Mouse (Mus musculus) limb, embryonic 11.5 days (tissue): Measurements from ENCODE around the gene Agpat3. TPM values are rescaled to one million over a fixed set of nuclear protein-coding genes. Genes with fewer than 3 reads are reported as not detected.

Experiments
- ATAC-seq: fragments of 200-750 bp; cut with Nextera tagmentation; 2 replicates; pipeline ENCODE4 v1.8.0; 2017; ENCODE audit warnings: low read depth; ENCODE audit not compliant: insufficient number of reproducible peaks, low FRiP score, low TSS enrichment
- DNase-seq: peaks from one replicate; pipeline ENCODE4 v3.0.0-alpha.2; 2015; ENCODE audit warnings: low spot score
- H3K27ac ChIP-seq: fragments of 300-500 bp; sonication (generic); replicated peaks from 2 replicates; pipeline ENCODE4 v1.5.1; 2014; ENCODE audit warnings: low read depth, mild to moderate bottlenecking, low read length
- H3K27me3 ChIP-seq: fragments of 300-500 bp; sonication (generic); 2 replicates; pipeline ENCODE4 v1.6.1; 2014; ENCODE audit warnings: mild to moderate bottlenecking, low read length, mixed read lengths; ENCODE audit not compliant: control insufficient read depth, insufficient read depth
- H3K36me3 ChIP-seq: fragments of 300-500 bp; sonication (generic); 2 replicates; pipeline ENCODE4 v1.6.1; 2014; ENCODE audit warnings: mild to moderate bottlenecking, low read length, moderate library complexity, mixed read lengths; ENCODE audit not compliant: control insufficient read depth, insufficient read depth
- H3K4me1 ChIP-seq: fragments of 300-500 bp; sonication (generic); 2 replicates; pipeline ENCODE4 v1.6.1; 2014; ENCODE audit warnings: low read length, mixed read lengths; ENCODE audit not compliant: control insufficient read depth, insufficient read depth
- H3K4me2 ChIP-seq: fragments of 300-500 bp; sonication (generic); 2 replicates; pipeline ENCODE4 v1.6.1; 2014; ENCODE audit warnings: low read depth, mild to moderate bottlenecking, moderate library complexity; ENCODE audit not compliant: severe bottlenecking
- H3K4me3 ChIP-seq: fragments of 300-500 bp; sonication (generic); 2 replicates; pipeline ENCODE4 v1.5.1; 2014; ENCODE audit warnings: low read depth, low read length
- H3K9ac ChIP-seq: fragments of 300-500 bp; sonication (generic); 2 replicates; pipeline ENCODE4 v1.6.1; 2014; ENCODE audit warnings: mild to moderate bottlenecking, low read length
- H3K9me3 ChIP-seq: fragments of 300-500 bp; sonication (generic); 2 replicates; pipeline ENCODE4 v1.6.1; 2016; ENCODE audit warnings: low read length; ENCODE audit not compliant: control insufficient read depth
- WGBS: fragments of 180-500 bp; shearing (Covaris S2); extraction: QIAGEN DNeasy Blood & Tissue Kit; methylation state at CpG from one replicate; pipeline ENCODE4 v1.1.7; 2014; 5-methylcytosine and 5-hydroxymethylcytosine counted together
- polyA plus RNA-seq: library from polyadenylated mRNA; unstranded; fragments of >200 nt; fragmentation: Nextera tagmentation; extraction: Ambion mirVana; gene quantifications from 2 replicates; pipeline ENCODE4 v1.2.1, GENCODE M21; 2014

Agpat3 gene
- polyA plus RNA-seq, 1 experiment from 2014 or later: 38.0 TPM

DNA sequence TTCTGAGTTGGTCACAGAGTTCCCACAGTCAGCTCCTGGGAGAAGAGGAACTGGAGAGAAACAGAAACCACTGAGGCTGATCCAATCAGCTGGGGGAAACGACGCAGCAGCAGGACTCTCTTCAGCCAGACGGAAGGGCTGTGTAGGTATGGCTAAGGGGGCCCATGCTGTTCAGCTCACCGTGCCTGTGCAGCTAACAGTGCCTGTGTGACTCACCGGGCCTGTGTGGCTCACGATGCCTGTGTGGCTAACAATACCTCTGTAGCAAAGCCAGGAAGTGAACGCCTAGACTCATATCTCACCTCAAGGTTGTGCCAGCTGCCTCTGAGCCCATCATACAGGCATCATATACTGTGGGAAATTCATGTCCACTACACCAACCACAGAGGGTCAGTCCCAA, 48.6 kb downstream of the Agpat3 start:
- ATAC-seq (no peak), DNase-seq (no peak)
- Histone ChIP-seq H3K4me1 (no peaks in the 10 kb centered on the region), H3K27ac (no peak overlapping the region), H3K9me3 (no peaks in the 10 kb centered on the region), H3K27me3 (no peaks in the 10 kb centered on the region), H3K9ac (no peak overlapping the region), H3K4me2 (no peak overlapping the region), H3K4me3 (no peak overlapping the region), H3K36me3 (no peaks in the 10 kb centered on the region)
- WGBS: 80% methylated on average over 7 of the region's 7 CpGs

DNA sequence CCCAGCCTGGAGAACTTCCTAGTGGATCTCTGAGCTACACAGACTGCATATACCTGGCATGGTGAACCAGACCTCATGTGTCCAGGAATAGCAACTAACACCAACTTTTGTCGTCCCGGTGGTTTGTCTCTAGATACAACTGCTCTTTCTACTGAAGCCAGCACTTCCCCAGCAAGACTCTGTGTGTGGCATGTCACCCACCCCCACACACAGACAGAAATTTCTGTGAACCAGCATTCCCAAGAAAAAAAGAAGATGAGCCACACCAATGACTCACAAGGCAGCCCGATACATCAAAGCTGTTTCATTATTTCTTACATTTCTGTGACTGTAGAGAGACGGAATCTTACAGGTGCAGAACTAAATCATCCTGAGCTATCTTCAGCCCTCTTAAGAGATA, 52.2 kb downstream of the Agpat3 start:
- Histone ChIP-seq H3K36me3 (no peaks in the 10 kb centered on the region), H3K4me1 (no peaks in the 10 kb centered on the region), H3K4me2 (no peak overlapping the region), H3K27ac (no peak overlapping the region), H3K27me3 (no peaks in the 10 kb centered on the region), H3K9me3 (no peaks in the 10 kb centered on the region), H3K9ac (no peak overlapping the region), H3K4me3 (no peak overlapping the region)
- DNase-seq (no peak), ATAC-seq (no peak)
- WGBS: 94% methylated on average over 4 of the region's 4 CpGs

DNA sequence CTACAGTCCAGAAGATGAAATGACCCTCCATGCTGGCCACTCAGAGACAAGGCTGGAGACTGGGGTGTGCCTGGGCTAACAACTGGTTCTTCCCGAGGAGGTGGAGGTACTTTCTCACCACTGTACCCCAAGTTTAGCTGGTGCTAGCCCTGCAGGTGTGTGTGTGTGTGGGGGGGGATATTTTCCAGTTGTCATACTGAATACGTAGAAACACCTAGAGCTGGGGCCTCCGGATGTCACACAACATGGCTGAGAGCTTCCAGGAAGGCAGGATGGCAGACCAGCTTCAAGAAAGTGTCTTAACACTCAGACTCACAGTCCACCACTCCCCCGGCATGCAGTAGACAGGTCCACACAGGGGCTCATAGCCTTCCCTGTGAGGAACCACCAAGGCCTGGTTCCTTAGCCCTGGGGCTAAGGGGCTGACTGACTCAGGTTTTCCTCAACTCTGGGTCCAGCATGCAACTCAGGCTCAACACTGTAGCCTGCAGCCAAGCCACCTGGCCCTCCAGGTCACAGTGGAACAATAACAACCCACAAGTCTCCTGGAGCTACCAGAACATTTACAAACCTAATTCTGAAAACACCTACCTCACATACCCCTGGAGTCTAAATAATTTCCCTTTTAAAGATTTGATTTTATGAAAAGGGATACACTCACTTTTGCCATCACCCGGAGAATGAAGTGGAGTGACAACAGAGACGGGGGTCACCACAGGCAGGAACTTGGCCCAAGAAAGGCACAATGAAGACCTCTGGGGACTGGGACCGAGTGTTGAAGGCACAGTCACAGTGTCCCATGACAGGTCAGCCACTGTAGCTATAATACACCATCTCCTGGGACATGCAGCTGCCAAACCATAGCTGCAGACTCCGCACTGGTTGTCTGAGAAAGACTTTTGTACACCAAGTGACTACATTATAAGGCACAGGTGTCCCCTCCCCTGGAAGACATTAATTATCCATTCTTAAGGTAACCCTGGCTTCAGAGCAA, 53.3 kb downstream of the Agpat3 start:
- Histone ChIP-seq H3K27ac (no peak overlapping the region), H3K4me1 (no peaks in the 10 kb centered on the region), H3K27me3 (no peaks in the 10 kb centered on the region), H3K4me3 (no peak overlapping the region), H3K9me3 (no peaks in the 10 kb centered on the region), H3K9ac (no peak overlapping the region), H3K36me3 (no peaks in the 10 kb centered on the region), H3K4me2 (no peak overlapping the region)
- DNase-seq (no peak), ATAC-seq (no peak)
- WGBS: 88% methylated on average over 8 of the region's 8 CpGs

DNA sequence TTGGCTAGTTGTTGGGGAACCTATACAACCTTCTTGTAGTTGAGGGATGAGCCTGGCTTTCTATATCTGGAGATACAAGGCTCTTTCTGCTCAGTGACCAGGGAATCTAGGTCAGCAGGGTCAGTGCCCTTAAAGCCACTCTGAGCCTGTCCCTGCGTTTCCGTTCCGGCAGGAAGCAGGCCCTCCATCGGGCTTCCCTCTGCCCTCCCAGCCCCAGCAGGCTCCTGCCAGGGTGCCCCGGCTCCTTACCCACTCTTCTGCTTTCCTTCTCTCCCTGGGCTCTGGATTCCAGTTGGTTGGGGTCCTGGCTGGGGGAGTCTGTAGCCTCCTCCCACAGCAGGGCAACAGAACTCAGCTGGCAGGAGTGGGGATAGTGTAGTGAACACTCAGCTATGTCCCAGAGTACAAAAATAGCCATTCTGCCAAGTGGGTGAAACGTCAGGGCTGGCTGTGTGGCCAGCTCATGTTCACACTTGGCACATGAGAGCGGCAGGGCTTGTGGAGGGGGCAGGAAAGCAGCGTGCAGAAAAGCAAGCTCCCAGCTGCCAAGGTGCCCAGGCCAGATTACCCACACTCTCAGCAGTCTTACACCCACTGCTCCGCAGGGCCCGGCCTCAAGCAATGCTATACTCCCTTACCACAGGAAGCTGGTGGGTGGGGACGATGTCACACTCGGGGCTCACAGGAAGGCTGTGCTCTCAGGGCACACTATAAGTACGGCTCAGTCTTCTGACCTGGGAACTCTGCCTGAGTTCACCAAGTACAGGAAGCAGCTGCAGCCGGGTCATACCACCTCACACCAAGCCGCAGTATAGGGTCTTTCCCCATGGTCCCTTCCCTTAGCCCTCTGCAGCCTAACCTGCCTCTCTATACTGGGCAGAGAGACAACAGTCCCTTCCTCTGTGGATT, 54.5 kb downstream of the Agpat3 start:
- no peaks in the 10 kb centered on the region for H3K36me3 ChIP-seq
- DNase-seq (no peak), ATAC-seq (no peak)
- no peak overlapping the region for H3K4me3 ChIP-seq
- 0 out of 2 replicates have a peak overlapping the region, but pooled peaks have one; percentile 33 for H3K27ac ChIP-seq
- H3K27me3 ChIP-seq: no peaks in the 10 kb centered on the region
- no peaks in the 10 kb centered on the region for H3K9me3 ChIP-seq
- H3K9ac ChIP-seq: no peak overlapping the region
- no peaks in the 10 kb centered on the region for H3K4me1 ChIP-seq
- 69% methylated on average over 15 of the region's 15 CpGs for WGBS
- no peak overlapping the region; the same call in 1 of the 2 replicates for H3K4me2 ChIP-seq

DNA sequence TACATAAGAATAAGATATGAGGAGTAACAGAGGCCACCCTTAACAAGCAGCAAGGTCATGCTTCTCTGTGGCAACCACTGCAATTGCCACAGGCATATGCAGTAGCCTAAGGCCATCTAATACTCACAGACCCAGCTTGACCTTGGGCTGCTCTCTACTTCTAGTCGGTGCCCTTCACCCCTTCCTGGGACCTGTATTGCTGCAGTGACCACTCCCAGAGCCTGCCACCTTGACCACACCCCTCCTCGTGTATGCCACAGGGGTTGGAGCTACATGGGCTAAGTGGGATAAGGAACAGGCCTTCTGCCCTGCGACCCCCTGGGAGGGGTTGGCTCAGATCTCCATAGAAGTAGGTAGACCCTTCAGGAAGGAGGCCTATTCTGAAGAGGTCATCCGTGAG, 55.3 kb downstream of the Agpat3 start:
- ATAC-seq (no peak), DNase-seq (no peak)
- Histone ChIP-seq H3K4me1 (peaks cover under 1% of the 10 kb centered on the region; the same call in 1 of the 2 replicates), H3K27me3 (no peaks in the 10 kb centered on the region), H3K4me3 (no peak overlapping the region), H3K9ac (no peak overlapping the region), H3K9me3 (no peaks in the 10 kb centered on the region), H3K36me3 (no peaks in the 10 kb centered on the region), H3K4me2 (no peak overlapping the region), H3K27ac (no peak overlapping the region)
- WGBS: 79% methylated on average over 4 of the region's 4 CpGs

DNA sequence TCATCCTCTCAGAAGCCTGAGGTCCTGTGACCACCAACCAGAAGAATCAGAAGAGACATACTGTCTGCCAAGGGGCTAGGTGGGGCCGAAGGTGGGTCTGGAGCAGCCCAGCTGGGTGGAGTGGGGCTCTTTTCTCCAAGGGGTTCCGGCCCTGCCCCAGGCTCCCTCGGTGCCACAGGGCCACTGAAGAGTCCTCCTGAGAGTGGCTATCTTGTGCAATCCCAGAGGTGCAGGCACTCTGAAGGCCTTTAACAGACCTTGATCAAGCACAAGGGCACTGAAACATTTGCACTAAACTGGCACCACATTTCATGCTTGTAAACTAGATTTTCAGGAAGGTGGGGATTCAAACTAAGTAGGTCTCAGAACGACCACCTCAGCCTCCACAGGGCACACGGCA, 55.9 kb downstream of the Agpat3 start:
- Histone ChIP-seq H3K4me1 (peaks cover 6% of the 10 kb centered on the region), H3K4me2 (no peak overlapping the region), H3K4me3 (no peak overlapping the region), H3K36me3 (no peaks in the 10 kb centered on the region), H3K27me3 (no peaks in the 10 kb centered on the region), H3K9ac (no peak overlapping the region), H3K9me3 (no peaks in the 10 kb centered on the region), H3K27ac (no peak overlapping the region)
- WGBS: 88% methylated on average over 5 of the region's 5 CpGs
- DNase-seq (no peak), ATAC-seq (no peak)

DNA sequence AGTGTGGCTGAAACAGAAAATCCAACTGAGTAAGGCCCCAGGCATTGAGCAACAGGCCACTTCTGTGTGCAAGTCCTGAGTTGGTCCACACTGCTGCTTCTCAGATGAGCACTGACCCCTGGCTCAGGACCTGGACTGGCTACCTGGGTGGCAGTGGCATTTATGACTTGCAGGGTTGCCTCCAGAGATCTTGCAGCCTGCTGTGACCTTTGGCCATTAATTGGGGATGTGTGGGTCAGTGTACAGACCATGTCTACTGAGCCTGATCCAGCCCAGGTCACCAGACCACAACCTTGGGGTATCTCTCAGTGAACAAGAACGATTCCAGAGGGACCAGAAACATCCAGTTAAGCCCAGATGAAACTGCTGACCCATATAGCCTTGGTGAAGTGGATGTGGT, 58.7 kb downstream of the Agpat3 start:
- Histone ChIP-seq H3K9me3 (no peaks in the 10 kb centered on the region), H3K4me1 (peaks cover 15% of the 10 kb centered on the region), H3K27me3 (no peaks in the 10 kb centered on the region), H3K36me3 (no peaks in the 10 kb centered on the region), H3K4me2 (no peak overlapping the region), H3K9ac (no peak overlapping the region), H3K4me3 (no peak overlapping the region), H3K27ac (no peak overlapping the region)
- DNase-seq (no peak), ATAC-seq (no peak)
- 50% methylated on average over 1 of the region's 1 CpGs for WGBS

DNA sequence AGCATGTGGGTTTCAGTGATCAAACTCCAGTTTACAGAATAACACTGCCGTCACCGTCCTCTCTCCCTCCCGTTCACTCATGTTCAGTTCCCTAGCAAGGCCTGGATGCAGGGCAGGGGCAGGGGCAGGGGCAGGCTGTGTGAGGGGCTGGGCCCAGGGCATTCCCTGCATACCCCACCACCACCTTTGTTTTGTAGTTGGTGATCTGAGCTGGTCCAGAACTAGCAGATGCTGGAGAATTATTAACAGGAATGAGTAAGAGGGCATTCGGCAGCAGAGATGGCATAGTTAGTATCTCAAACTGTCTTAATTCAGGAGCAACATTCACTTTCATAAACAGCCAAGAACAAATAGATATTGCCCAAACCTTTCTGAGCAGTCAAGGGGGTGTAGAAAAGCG, 59.9 kb downstream of the Agpat3 start:
- H3K4me3 ChIP-seq: no peak overlapping the region

More for the DNA sequence above, 59.9 kb downstream of the Agpat3 start:
- no peak for DNase-seq
- ATAC-seq: no peak
- Histone ChIP-seq H3K27ac (no peak overlapping the region), H3K9ac (no peak overlapping the region), H3K9me3 (no peaks in the 10 kb centered on the region), H3K4me1 (peaks cover 15% of the 10 kb centered on the region), H3K36me3 (no peaks in the 10 kb centered on the region), H3K4me2 (no peak overlapping the region), H3K27me3 (no peaks in the 10 kb centered on the region)
- 94% methylated on average over 5 of the region's 5 CpGs for WGBS
